Mouse (Mus musculus): Measurements from ENCODE around the gene Zfp781.
"Not testable (repeated sequence)": the region's sequence is repeated elsewhere in the genome, so short reads cannot be mapped to it uniquely, and the experiment has no call there.

DNA sequence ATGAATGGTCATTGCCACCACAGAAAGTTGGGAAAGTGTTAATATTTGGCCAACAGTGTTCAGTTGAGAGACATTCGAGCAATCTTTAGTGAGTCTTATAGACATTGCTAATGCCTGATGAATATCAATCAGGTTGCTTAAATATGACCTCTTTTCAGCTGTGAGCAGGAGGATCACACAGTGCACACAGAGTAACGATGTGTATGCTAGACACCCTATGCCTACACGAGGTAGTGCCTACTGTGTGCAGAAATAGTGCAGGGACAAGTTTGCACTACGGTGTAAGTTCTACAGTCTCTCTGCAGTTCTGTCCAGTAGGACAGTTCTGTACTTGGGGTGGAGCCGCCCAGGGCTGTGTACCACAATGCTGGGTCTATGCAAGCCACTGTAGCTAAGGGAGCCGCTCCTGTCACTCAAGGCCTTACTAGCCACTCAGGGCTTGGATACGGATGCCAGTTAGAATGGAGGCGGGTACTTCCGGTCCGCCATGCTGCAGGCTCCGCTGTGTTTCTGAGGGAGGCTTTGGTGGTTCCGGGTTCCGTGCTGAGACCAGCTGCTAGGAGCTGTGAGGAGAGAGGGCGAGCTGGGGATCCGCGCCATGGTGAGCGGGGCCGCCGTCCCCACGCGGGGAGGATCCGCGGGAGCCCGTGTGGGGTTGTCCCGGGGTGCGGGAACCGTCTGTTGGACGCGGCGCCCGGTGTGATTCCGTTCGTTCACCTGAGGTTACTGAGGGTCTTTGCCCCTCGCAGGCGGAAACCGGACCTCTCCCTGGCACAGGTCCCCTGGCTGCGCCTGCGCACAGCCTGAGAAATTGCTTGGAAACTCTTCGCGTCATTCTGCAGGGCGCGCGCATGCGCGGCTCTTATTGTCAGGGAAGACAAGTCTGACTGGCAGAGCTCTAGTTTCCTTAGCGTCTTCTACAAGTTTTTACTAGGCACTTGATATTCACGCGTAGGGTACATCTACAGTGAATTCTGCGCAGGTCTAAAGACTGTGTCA, 66.6 kb downstream of the Zfp781 start, which contains the start of gene Gm32687:
- not testable (repeated sequence) for TF ChIP-seq POLR2A (IDR thresholded peaks at IDR 0.05; ENCODE audit: borderline replicate concordance, control insufficient read depth, low read depth, low read length); CTCF (IDR thresholded peaks at IDR 0.05; ENCODE audit: control insufficient read depth, insufficient read depth, low read length)
